21 mouse cellular contexts compared by ENCODE assay signal in the genomic region with DNA sequence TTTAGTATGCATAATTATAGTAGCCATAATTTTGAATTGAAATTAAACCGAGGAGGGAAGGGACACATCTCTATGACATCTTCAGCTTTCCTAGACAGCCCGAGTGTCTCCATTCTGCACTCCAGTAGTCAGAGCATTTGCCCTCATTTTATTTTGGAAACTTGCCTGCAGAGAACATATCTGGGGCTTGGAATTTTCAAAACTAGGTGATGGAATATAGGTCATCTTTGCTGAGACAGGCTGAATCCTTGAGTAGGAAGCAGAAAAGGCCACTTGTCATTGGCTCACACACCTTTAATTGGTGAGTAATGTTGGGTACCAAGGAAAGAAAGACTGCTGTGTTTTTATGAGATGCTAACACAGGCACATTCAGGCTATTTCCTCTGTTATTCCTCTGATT.
DNase-seq lines count a peak whose midpoint lies in the region; ATAC-seq lines count a peak whose summit lies in the region.
"Had no signal": no experiment of that assay in that cellular context is flagged by ENCODE, and none has a peak within 500 bp of the region (broad histone marks: within the 10 kb centered on the region; RNA-seq: fewer than 3 reads in every experiment).

No protein-coding gene starts in this region.

- ATAC-seq in frontal cortex, adult (ENCODE audit: low TSS enrichment), result peak; percentile 72
- no peak for ATAC-seq in granulocyte monocyte progenitor cell, adult 5-6 weeks (replicated peaks; ENCODE audit: poor library complexity, severe bottlenecking)
- ATAC-seq: forebrain, embryonic 13.5 days; forebrain, embryonic 16.5 days; hindbrain, postnatal 0 days; inflammation-experienced regulatory T-cells, adult 6 months; intestine, embryonic 16.5 days had no signal

- peak; percentile 2 for DNase-seq in cerebellum, adult 11 months
- no peak for DNase-seq in cerebellum, adult 8-10 months
- no peak for DNase-seq in frontal cortex, adult 2 months (ENCODE audit: extremely low spot score in 1 of 2, low spot score in 1 of 2)
- peak; percentile 52 for DNase-seq in Muller cell, postnatal 12 days (ENCODE audit: inconsistent ontology term)
- peak; percentile 14 for DNase-seq in cerebellum, adult 9-11 months
- DNase-seq: adrenal gland, adult 2 months; adrenal gland, postnatal 14 days; B cell, adult 2 months; embryo, embryonic 11 days; gastrocnemius, postnatal 25 days; heart, adult 2 months; heart, postnatal 14 days; heart, postnatal 4 days; kidney, adult 18-20 months had no signal

Comparison
In these comparisons a context has a peak if more than half of its experiments do, and no peak if none do; other contexts are left out.
1. DNase-seq: peak in cerebellum, adult 11 months (single experiment), Muller cell, postnatal 12 days (single experiment) and cerebellum, adult 9-11 months (single experiment); none in cerebellum, adult 8-10 months (single experiment) and frontal cortex, adult 2 months (0 of 2).